Mouse (Mus musculus): ENCODE measurements around the gene Nqo1.

- TF ChIP-seq TAL1 (IDR thresholded peaks at IDR 0.05; ENCODE audit: low read length) (no peak), GATA1 (IDR thresholded peaks at IDR 0.05; ENCODE audit: low read length) (no peak)
Measured at GRCm38 (mm10) chr8:107449130-107449529, 46.1 kb upstream of the Nqo1 start.

All from erythroblast, embryonic 14.5 days (primary cell).